Mouse (Mus musculus) hindbrain, embryonic 14.5 days (tissue): ENCODE results near the gene Fcrls. TPM values are rescaled to one million over a fixed set of nuclear protein-coding genes. Genes with fewer than 3 reads are reported as not detected.

Source experiments
- ATAC-seq: fragments of 200-750 bp; cut with Nextera tagmentation; 2 replicates; pipeline ENCODE4 v1.8.0; 2017; ENCODE audit warnings: moderate number of reproducible peaks, mild to moderate bottlenecking, moderate TSS enrichment, moderate library complexity; ENCODE audit not compliant: low FRiP score
- DNase-seq: peaks from one replicate; pipeline ENCODE4 v3.0.0-alpha.2; 2015; ENCODE audit warnings: low spot score
- H3K27ac ChIP-seq: fragments of 300-500 bp; sonication (generic); 2 replicates; pipeline ENCODE4 v1.5.1; 2014; ENCODE audit warnings: mild to moderate bottlenecking, moderate library complexity
- H3K27me3 ChIP-seq: fragments of 300-500 bp; sonication (generic); 2 replicates; pipeline ENCODE4 v1.6.1; 2014; ENCODE audit warnings: mild to moderate bottlenecking, low read length, mixed read lengths; ENCODE audit not compliant: control insufficient read depth, insufficient read depth
- H3K36me3 ChIP-seq: fragments of 300-500 bp; sonication (generic); replicated peaks from 2 replicates; pipeline ENCODE4 v1.6.1; 2014; ENCODE audit not compliant: control insufficient read depth, insufficient read depth
- H3K4me1 ChIP-seq: fragments of 300-500 bp; sonication (generic); replicated peaks from 2 replicates; pipeline ENCODE4 v1.6.1; 2014; ENCODE audit warnings: antibody characterized with exemption, low read length, mixed read lengths; ENCODE audit not compliant: control insufficient read depth, insufficient read depth
- H3K4me2 ChIP-seq: fragments of 300-500 bp; sonication (generic); replicated peaks from 2 replicates; pipeline ENCODE4 v1.6.1; 2014; ENCODE audit warnings: mild to moderate bottlenecking, moderate library complexity
- H3K4me3 ChIP-seq: fragments of 300-500 bp; sonication (generic); replicated peaks from 2 replicates; pipeline ENCODE4 v1.5.1; 2014; ENCODE audit warnings: mild to moderate bottlenecking, low read length
- H3K9ac ChIP-seq: fragments of 300-500 bp; sonication (generic); 2 replicates; pipeline ENCODE4 v1.6.1; 2014
- H3K9me3 ChIP-seq: fragments of 300-500 bp; sonication (generic); 2 replicates; pipeline ENCODE4 v1.6.1; 2016; ENCODE audit warnings: low read length; ENCODE audit not compliant: control insufficient read depth
- WGBS: fragments of 180-500 bp; shearing (Covaris S2); extraction: QIAGEN DNeasy Blood & Tissue Kit; methylation state at CpG from one replicate; pipeline ENCODE4 v1.1.7; 2014; 5-methylcytosine and 5-hydroxymethylcytosine counted together
- polyA plus RNA-seq: library from polyadenylated mRNA; unstranded; fragments of >200 nt; fragmentation: Nextera tagmentation; extraction: Ambion mirVana; gene quantifications from 2 replicates; pipeline ENCODE4 v1.2.1, GENCODE M21; 2014

The Fcrls gene
- polyA plus RNA-seq, 1 experiment from 2014 or later: 13.7 TPM

GRCm38 (mm10) chr3:87223636-87224035, 39.9 kb downstream of the Fcrls start:
- no peak for DNase-seq
- no peaks in the 10 kb centered on the region for H3K27me3 ChIP-seq
- ATAC-seq: no peak

GRCm38 (mm10) chr3:87222346-87222745, 41.2 kb downstream of the Fcrls start:
- H3K27me3 ChIP-seq: no peaks in the 10 kb centered on the region
- DNase-seq (no peak), ATAC-seq (no peak)
- H3K9me3 ChIP-seq: no peaks in the 10 kb centered on the region
- 90% methylated on average over 5 of the region's 5 CpGs for WGBS
- H3K4me2 ChIP-seq: no peak overlapping the region
- no peaks in the 10 kb centered on the region for H3K4me1 ChIP-seq
- H3K4me3 ChIP-seq: no peak overlapping the region
- H3K27ac ChIP-seq: no peak overlapping the region
- H3K9ac ChIP-seq: no peak overlapping the region
- H3K36me3 ChIP-seq: no peaks in the 10 kb centered on the region

More at GRCm38 (mm10) chr3:87223636-87224035, 39.9 kb downstream of the Fcrls start:
- Histone ChIP-seq H3K27ac (no peak overlapping the region), H3K4me2 (no peak overlapping the region), H3K36me3 (no peaks in the 10 kb centered on the region), H3K9ac (no peak overlapping the region), H3K4me1 (no peaks in the 10 kb centered on the region), H3K4me3 (no peak overlapping the region), H3K9me3 (no peaks in the 10 kb centered on the region)
- 87% methylated on average over 4 of the region's 4 CpGs for WGBS

GRCm38 (mm10) chr3:87215176-87215575, 48.4 kb downstream of the Fcrls start:
- Histone ChIP-seq H3K9me3 (no peaks in the 10 kb centered on the region), H3K27me3 (no peaks in the 10 kb centered on the region), H3K9ac (no peak overlapping the region), H3K36me3 (no peaks in the 10 kb centered on the region), H3K4me3 (no peak overlapping the region), H3K4me1 (no peaks in the 10 kb centered on the region), H3K4me2 (no peak overlapping the region), H3K27ac (no peak overlapping the region)
- WGBS: 75% methylated on average over 11 of the region's 11 CpGs
- ATAC-seq (no peak), DNase-seq (no peak)

GRCm38 (mm10) chr3:87214221-87214864, 49.2 kb downstream of the Fcrls start:
- Histone ChIP-seq H3K36me3 (no peaks in the 10 kb centered on the region), H3K9me3 (no peaks in the 10 kb centered on the region), H3K27ac (no peak overlapping the region), H3K4me1 (no peaks in the 10 kb centered on the region), H3K4me2 (no peak overlapping the region), H3K27me3 (no peaks in the 10 kb centered on the region), H3K9ac (no peak overlapping the region), H3K4me3 (no peak overlapping the region)
- ATAC-seq: no peak
- no peak for DNase-seq
- WGBS: 94% methylated on average over 19 of the region's 19 CpGs

GRCm38 (mm10) chr3:87206336-87207075, 57.0 kb downstream of the Fcrls start:
- Histone ChIP-seq H3K27ac (no peak overlapping the region), H3K4me2 (no peak overlapping the region), H3K9me3 (no peaks in the 10 kb centered on the region), H3K4me1 (no peaks in the 10 kb centered on the region), H3K9ac (no peak overlapping the region), H3K27me3 (no peaks in the 10 kb centered on the region), H3K4me3 (no peak overlapping the region), H3K36me3 (no peaks in the 10 kb centered on the region)
- WGBS: 84% methylated on average over 5 of the region's 5 CpGs
- ATAC-seq (no peak), DNase-seq (no peak)

Other genes starting within 250 kb of the Fcrls start
- gene Kirrel, start 89.0 kb downstream of the Fcrls start, polyA plus RNA-seq: 3.8 and 4.1 TPM in 2 replicates
- 0.12 and 0.30 TPM in 2 replicates for gene Cd5l, start 94.1 kb upstream of the Fcrls start, polyA plus RNA-seq
- gene Fcrl1, start 112.6 kb upstream of the Fcrls start, polyA plus RNA-seq: not detected in 2 replicates
- not detected in 2 replicates for gene Fcrl5, start 172.0 kb upstream of the Fcrls start, polyA plus RNA-seq